Mouse (Mus musculus): ENCODE results near the gene Bcl7c.

DNA sequence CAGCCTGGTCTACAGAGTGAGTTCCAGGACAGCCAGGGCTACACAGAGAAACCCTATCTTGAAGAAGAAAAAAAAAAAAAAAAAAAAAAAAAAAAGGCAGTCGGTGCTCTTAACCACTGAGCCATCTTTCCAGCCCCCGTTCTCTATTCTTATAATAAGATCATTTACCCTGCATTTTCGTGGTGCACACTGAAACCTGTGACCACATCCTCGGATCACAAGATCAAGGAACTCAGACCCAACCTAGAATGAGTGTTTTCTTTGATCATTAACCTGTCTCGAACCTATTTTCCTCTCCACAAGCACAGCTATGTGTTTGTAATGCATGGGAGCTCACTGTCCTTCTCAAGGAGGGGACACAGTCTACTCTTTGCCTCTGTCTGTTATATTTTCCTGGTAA is 80.1 kb downstream of the Bcl7c start:
- TF ChIP-seq CTCF (IDR thresholded peaks at IDR 0.05) (no peak), POLR2A (IDR thresholded peaks at IDR 0.05; ENCODE audit: insufficient read depth, low read depth, low read length) (no peak), EP300 (IDR thresholded peaks at IDR 0.05; ENCODE audit: insufficient read depth, low read depth, low read length) (no peak)
